Mouse (Mus musculus) spleen, postnatal 10 days (tissue): ENCODE measurements at regions not wholly inside any gene's neighbourhood (a gene's known extent, or its start where the extent isn't known, plus 50 kb on each side); places are given as distances from the start of the nearest gene placed in this dataset.

Experiments
- DNase-seq, 2 experiments: peaks; one replicate each; pipeline ENCODE4 v3.0.0; 2021 to 2022; ENCODE audit warnings: low spot score in 2 of 2

GRCm38 (mm10) chr12:118784643-118785042, 61.5 kb upstream of the Sp8 start:
- DNase-seq, result no peak

GRCm38 (mm10) chr12:118781978-118782377, 64.2 kb upstream of the Sp8 start:
- DNase-seq, result no peak

GRCm38 (mm10) chr12:118775463-118776064, 70.6 kb upstream of the Sp8 start:
- DNase-seq, result no peak

- DNase-seq, result no peak
Measured at GRCm38 (mm10) chr12:118772790-118773189, 73.3 kb upstream of the Sp8 start.

GRCm38 (mm10) chr12:118766472-118766871, 79.7 kb upstream of the Sp8 start:
- DNase-seq, result no peak

- DNase-seq, result no peak
Measured at GRCm38 (mm10) chr12:118754076-118754475, 92.1 kb upstream of the Sp8 start.

GRCm38 (mm10) chr12:118739103-118739502, 107.0 kb upstream of the Sp8 start:
- no peak for DNase-seq

GRCm38 (mm10) chr12:118725891-118726290, 120.2 kb upstream of the Sp8 start:
- DNase-seq, result no peak

- DNase-seq, result no peak
Measured at GRCm38 (mm10) chr12:118719878-118720573, 126.1 kb upstream of the Sp8 start.

GRCm38 (mm10) chr12:118716824-118717223, 129.3 kb upstream of the Sp8 start:
- no peak for DNase-seq

GRCm38 (mm10) chr12:118706626-118707025, 139.5 kb upstream of the Sp8 start:
- no peak for DNase-seq

- no peak for DNase-seq
Measured at GRCm38 (mm10) chr12:118704826-118705225, 141.3 kb upstream of the Sp8 start.

GRCm38 (mm10) chr12:118703730-118704129, 142.4 kb upstream of the Sp8 start:
- no peak for DNase-seq

- DNase-seq, result no peak
Measured at GRCm38 (mm10) chr12:118703068-118703662, 143.0 kb upstream of the Sp8 start.

- no peak for DNase-seq
Measured at GRCm38 (mm10) chr12:118701838-118702237, 144.3 kb upstream of the Sp8 start.

GRCm38 (mm10) chr12:118698110-118698509, 148.0 kb upstream of the Sp8 start:
- no peak for DNase-seq

GRCm38 (mm10) chr12:118694701-118695100, 151.4 kb upstream of the Sp8 start:
- DNase-seq, result no peak

- no peak for DNase-seq
Measured at GRCm38 (mm10) chr12:118682902-118683301, 163.2 kb upstream of the Sp8 start.

- DNase-seq, result no peak
Measured at GRCm38 (mm10) chr12:118677989-118678388, 168.1 kb upstream of the Sp8 start.

- DNase-seq, result no peak
Measured at GRCm38 (mm10) chr12:118661575-118661974, 184.6 kb upstream of the Sp8 start.

GRCm38 (mm10) chr12:118661214-118661486, 185.0 kb upstream of the Sp8 start:
- no peak for DNase-seq

GRCm38 (mm10) chr12:118660384-118661213, 185.5 kb upstream of the Sp8 start:
- DNase-seq, result no peak
